Mouse (Mus musculus): Measurements from ENCODE around the gene Trpv6.

DNA sequence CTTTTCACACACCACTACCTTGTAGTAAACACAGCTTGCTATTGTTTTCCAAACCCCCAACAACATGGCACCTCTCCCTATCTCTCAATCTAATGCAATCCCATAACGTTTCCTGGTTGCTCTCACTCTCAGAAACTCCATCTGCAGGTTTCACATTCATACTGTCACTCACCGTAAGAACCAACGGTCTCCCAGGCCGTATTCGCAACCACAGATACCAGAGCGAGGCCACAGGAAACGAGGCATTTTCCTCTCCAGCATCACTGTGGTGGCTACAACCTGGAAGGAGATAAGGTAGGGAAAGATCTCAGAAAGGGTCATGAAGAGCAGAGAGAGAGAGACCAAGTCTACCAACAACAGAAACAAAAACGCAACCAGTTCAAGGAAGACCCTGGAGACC, 18.4 kb upstream of the Trpv6 start:
- TF ChIP-seq CTCF (IDR thresholded peaks at IDR 0.05; ENCODE audit: low read depth, low read length), result no peak
- TF ChIP-seq POLR2A (IDR thresholded peaks at IDR 0.05; ENCODE audit: borderline replicate concordance, low read depth, low read length), result no peak

Measured in bone marrow macrophage, adult 2 months (primary cell).